In the genomic region with DNA sequence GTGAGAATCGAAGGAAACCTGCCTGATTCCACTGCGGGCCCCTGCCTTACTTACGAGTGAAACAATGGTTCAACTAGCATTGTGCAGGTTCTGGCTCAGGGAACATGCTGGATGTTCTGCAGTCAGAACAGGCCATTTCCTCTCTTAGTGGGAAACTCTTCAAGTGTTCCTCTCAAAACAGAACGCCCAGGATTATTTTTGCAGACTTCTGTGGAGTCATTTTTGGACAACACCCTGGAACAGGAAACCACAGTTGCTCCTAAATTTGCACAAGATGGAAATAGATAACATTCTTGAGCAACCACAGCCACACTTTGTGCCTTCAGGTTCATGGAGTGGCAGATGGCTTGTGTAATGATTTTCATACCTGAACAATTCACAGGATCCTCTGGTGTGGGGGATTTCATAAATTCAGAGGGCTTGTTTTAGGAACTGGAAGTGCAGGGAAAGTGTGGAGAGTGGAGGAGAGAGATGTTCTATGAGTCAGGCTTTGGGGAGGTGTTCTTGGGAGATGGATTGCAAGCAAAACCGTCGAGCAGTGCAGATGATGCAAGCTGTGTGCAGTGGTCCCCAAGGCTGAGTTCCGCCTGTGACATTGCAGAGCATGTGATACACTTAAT, we compare ENCODE assay signal across 8 mouse cellular contexts.
A peak's percentile ranks its signal among the peaks of the same experiment; 100 is the strongest.
DNase-seq lines count a peak whose midpoint lies in the region; ATAC-seq lines count a peak whose summit lies in the region.

No protein-coding gene starts in this region.

- no peak for ATAC-seq in hindbrain, embryonic 11.5 days (ENCODE audit: low FRiP score)
- ATAC-seq in monocyte, adult 5-6 weeks (replicated peaks; ENCODE audit: insufficient number of reproducible peaks, low FRiP score, low TSS enrichment, poor library complexity, severe bottlenecking): no peak

- no peaks in the 10 kb centered on the region for H3K36me3 ChIP-seq in midbrain, embryonic 10.5 days
- H3K36me3 ChIP-seq in hindbrain, embryonic 11.5 days (ENCODE audit: control insufficient read depth, insufficient read depth, low read length): no peaks in the 10 kb centered on the region

- DNase-seq in right cerebral cortex, adult 2 months (ENCODE audit: low spot score in 2 of 2): peak; percentile 58 to 59
- DNase-seq in right cerebral cortex, postnatal 10 days (ENCODE audit: low spot score in 2 of 2): no peak
- peak; percentile 21 for DNase-seq in fat pad, adult 2 months (ENCODE audit: extremely low read depth, low read depth, low spot score)
- peak; percentile 38 to 52 for DNase-seq in kidney, adult 8-10 months
- peak; percentile 66 for DNase-seq in lung, postnatal 25 days (ENCODE audit: low spot score)
- DNase-seq in midbrain, embryonic 10.5 days (ENCODE audit: low spot score): no peak
- DNase-seq in hindbrain, embryonic 11.5 days (ENCODE audit: low spot score): no peak

- H3K9ac ChIP-seq in hindbrain, embryonic 11.5 days (ENCODE audit: low read depth, low read length): no peak overlapping the region

- H3K4me1 ChIP-seq in midbrain, embryonic 10.5 days: peaks cover 18% of the 10 kb centered on the region
- no peaks in the 10 kb centered on the region for H3K4me1 ChIP-seq in hindbrain, embryonic 11.5 days (replicated peaks; ENCODE audit: control insufficient read depth, insufficient read depth, low read length)

- no peak overlapping the region for H3K27ac ChIP-seq in midbrain, embryonic 10.5 days (replicated peaks)
- H3K27ac ChIP-seq in hindbrain, embryonic 11.5 days (ENCODE audit: low read depth, low read length): no peak overlapping the region

- 87% methylated on average over 7 of the region's 7 CpGs for WGBS in midbrain, embryonic 10.5 days
- 90% methylated on average over 7 of the region's 7 CpGs for WGBS in hindbrain, embryonic 11.5 days

- H3K27me3 ChIP-seq in midbrain, embryonic 10.5 days (ENCODE audit: low read depth, poor library complexity, severe bottlenecking): no peaks in the 10 kb centered on the region
- H3K27me3 ChIP-seq in hindbrain, embryonic 11.5 days (ENCODE audit: control insufficient read depth, insufficient read depth, low read length): no peaks in the 10 kb centered on the region

- H3K9me3 ChIP-seq in midbrain, embryonic 10.5 days (replicated peaks): no peaks in the 10 kb centered on the region
- no peaks in the 10 kb centered on the region for H3K9me3 ChIP-seq in hindbrain, embryonic 11.5 days (ENCODE audit: control insufficient read depth, low read length)

- H3K4me3 ChIP-seq in midbrain, embryonic 10.5 days: no peak overlapping the region
- no peak overlapping the region for H3K4me3 ChIP-seq in hindbrain, embryonic 11.5 days (ENCODE audit: low read depth, low read length)

- no peak overlapping the region for H3K4me2 ChIP-seq in hindbrain, embryonic 11.5 days (replicated peaks; ENCODE audit: low read depth, low read length)

Comparison
In these comparisons a context has a peak if more than half of its experiments do, and no peak if none do; other contexts are left out.
1. DNase-seq: peak in right cerebral cortex, adult 2 months (2 of 2), fat pad, adult 2 months (single experiment), kidney, adult 8-10 months (2 of 2) and lung, postnatal 25 days (single experiment); none in right cerebral cortex, postnatal 10 days (0 of 2), midbrain, embryonic 10.5 days (single experiment) and hindbrain, embryonic 11.5 days (single experiment).